Mouse (Mus musculus) kidney, embryonic 16.5 days (tissue): ENCODE measurements at regions not wholly inside any gene's neighbourhood (a gene's known extent, or its start where the extent isn't known, plus 50 kb on each side); places are given as distances from the start of the nearest gene placed in this dataset.
"Not testable (repeated sequence)": the region's sequence is repeated elsewhere in the genome, so short reads cannot be mapped to it uniquely, and the experiment has no call there.

Experiments
- ATAC-seq: fragments of 200-750 bp; cut with Nextera tagmentation; 2 replicates; pipeline ENCODE4 v1.8.0; 2017; ENCODE audit warnings: moderate TSS enrichment; ENCODE audit not compliant: low FRiP score, low TSS enrichment
- H3K27ac ChIP-seq: fragments of 300-500 bp; sonication (generic); 2 replicates; pipeline ENCODE4 v1.5.1; 2014; ENCODE audit warnings: low read length
- H3K27me3 ChIP-seq: fragments of 300-500 bp; sonication (generic); 2 replicates; pipeline ENCODE4 v1.6.1; 2014; ENCODE audit warnings: low read length, control low read depth, mixed read lengths; ENCODE audit not compliant: insufficient read depth
- H3K36me3 ChIP-seq: fragments of 300-500 bp; sonication (generic); 2 replicates; pipeline ENCODE4 v1.6.1; 2014; ENCODE audit warnings: low read length, control low read depth, mixed read lengths; ENCODE audit not compliant: insufficient read depth
- H3K4me1 ChIP-seq: fragments of 300-500 bp; sonication (generic); 2 replicates; pipeline ENCODE4 v1.6.1; 2014; ENCODE audit warnings: low read length, control low read depth, mixed read lengths; ENCODE audit not compliant: insufficient read depth
- H3K4me2 ChIP-seq: fragments of 300-500 bp; sonication (generic); replicated peaks from 2 replicates; pipeline ENCODE4 v1.6.1; 2014; ENCODE audit warnings: low read depth, low read length
- H3K4me3 ChIP-seq: fragments of 300-500 bp; sonication (generic); 2 replicates; pipeline ENCODE4 v1.5.1; 2014; ENCODE audit warnings: mild to moderate bottlenecking, low read length
- H3K9ac ChIP-seq: fragments of 300-500 bp; sonication (generic); replicated peaks from 2 replicates; pipeline ENCODE4 v1.6.1; 2014; ENCODE audit warnings: low read length
- H3K9me3 ChIP-seq: fragments of 300-500 bp; sonication (generic); 2 replicates; pipeline ENCODE4 v1.6.1; 2016; ENCODE audit warnings: low read length, control low read depth
- WGBS: fragments of 180-500 bp; shearing (Covaris S2); extraction: QIAGEN DNeasy Blood & Tissue Kit; methylation state at CpG from one replicate; pipeline ENCODE4 v1.1.7; 2014; 5-methylcytosine and 5-hydroxymethylcytosine counted together

DNA sequence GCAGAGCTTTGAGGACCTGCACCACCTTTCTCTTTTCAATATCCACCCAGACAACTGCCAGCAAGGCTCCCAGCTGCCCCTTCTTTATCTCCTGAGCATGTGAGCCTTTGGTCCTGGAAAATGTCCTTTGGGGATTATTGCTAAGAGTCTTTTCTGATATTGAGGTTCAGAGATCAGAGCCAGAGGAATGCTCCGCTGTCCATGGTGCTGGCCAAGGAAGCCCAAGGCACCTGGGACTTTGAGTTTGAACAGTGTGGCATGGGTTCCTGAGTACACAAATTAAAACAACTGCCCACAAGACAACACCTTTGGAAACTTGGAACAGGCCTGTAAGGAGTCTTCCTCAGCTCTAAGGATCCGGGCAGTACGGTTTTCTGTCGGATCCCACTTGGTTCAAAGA is 52.6 kb upstream of the Slc28a3 start:
- Histone ChIP-seq H3K27ac (no peak overlapping the region), H3K27me3 (no peaks in the 10 kb centered on the region), H3K4me1 (no peaks in the 10 kb centered on the region), H3K36me3 (no peaks in the 10 kb centered on the region), H3K9ac (no peak overlapping the region), H3K4me2 (no peak overlapping the region), H3K9me3 (no peaks in the 10 kb centered on the region), H3K4me3 (no peak overlapping the region)
- WGBS = 68% methylated on average over 4 of the region's 4 CpGs
- ATAC-seq = no peak

DNA sequence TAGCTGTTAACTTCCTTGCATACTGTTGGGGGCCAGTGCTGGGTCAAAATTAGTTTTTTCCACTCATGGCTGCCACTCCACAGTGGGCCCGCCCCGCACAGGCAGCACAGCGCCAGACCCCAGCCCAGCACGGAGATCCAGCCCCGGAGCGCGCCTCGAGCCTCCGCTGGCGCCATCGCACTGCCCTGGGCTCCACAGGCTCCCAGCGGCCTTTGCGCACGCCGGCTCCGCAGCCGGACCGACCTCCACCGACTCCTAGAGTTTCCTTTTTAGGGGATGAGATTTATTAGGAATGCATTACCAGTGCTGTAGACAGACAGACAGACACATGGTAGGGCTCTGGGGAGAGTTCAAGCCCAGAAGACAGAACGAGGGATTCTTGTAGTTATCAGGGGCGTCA is 58.0 kb upstream of the Slc28a3 start:
- no peak overlapping the region for H3K27ac ChIP-seq
- no peak for ATAC-seq
- no peaks in the 10 kb centered on the region for H3K4me1 ChIP-seq
- peak overlapping the region; percentile 35 for H3K4me2 ChIP-seq
- H3K9me3 ChIP-seq = no peaks in the 10 kb centered on the region
- H3K27me3 ChIP-seq = no peaks in the 10 kb centered on the region
- WGBS = 48% methylated on average over 21 of the region's 21 CpGs
- H3K36me3 ChIP-seq = no peaks in the 10 kb centered on the region
- no peak overlapping the region for H3K4me3 ChIP-seq
- H3K9ac ChIP-seq = no peak overlapping the region

DNA sequence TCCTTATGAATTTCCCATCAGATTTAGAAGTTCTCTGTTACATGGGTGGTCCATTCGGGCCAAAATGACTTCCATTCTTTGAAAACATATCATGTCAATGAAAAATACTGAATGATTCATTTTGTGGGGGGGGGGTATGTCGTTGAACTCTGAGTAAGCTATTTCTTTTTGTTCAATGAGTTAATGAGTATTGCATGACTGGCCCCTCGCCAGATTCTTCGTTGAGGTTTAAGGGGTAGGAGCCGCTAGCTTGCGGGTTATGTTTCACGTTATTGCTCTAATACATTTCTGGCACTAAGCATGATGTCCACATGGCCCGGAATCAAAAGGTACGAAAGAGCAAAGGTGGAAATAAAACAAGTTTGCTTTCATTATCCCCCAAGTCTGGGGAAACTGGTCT is 59.5 kb upstream of the Slc28a3 start:
- Histone ChIP-seq H3K9me3 (no peaks in the 10 kb centered on the region), H3K27me3 (no peaks in the 10 kb centered on the region), H3K4me2 (no peak overlapping the region), H3K4me3 (no peak overlapping the region), H3K4me1 (no peaks in the 10 kb centered on the region), H3K36me3 (no peaks in the 10 kb centered on the region), H3K9ac (no peak overlapping the region), H3K27ac (no peak overlapping the region)
- ATAC-seq = no peak
- WGBS = 59% methylated on average over 9 of the region's 9 CpGs

- not testable (repeated sequence) for H3K4me1 ChIP-seq, ATAC-seq, H3K4me2 ChIP-seq, H3K4me3 ChIP-seq, H3K9me3 ChIP-seq, H3K36me3 ChIP-seq, H3K9ac ChIP-seq, H3K27me3 ChIP-seq, H3K27ac ChIP-seq
- 79% methylated on average over 1 of the region's 1 CpGs for WGBS
Observed at GRCm38 (mm10) chr13:58675611-58676010, 64.9 kb upstream of the Slc28a3 start.

- H3K27me3 ChIP-seq = no peaks in the 10 kb centered on the region
- WGBS = 42% methylated on average over 7 of the region's 7 CpGs
- no peak overlapping the region for H3K27ac ChIP-seq
- H3K9me3 ChIP-seq = no peaks in the 10 kb centered on the region
- no peak for ATAC-seq
- no peak overlapping the region for H3K4me3 ChIP-seq
- H3K9ac ChIP-seq = no peak overlapping the region
- no peaks in the 10 kb centered on the region for H3K4me1 ChIP-seq
- H3K4me2 ChIP-seq = no peak overlapping the region
- no peaks in the 10 kb centered on the region for H3K36me3 ChIP-seq
Observed at GRCm38 (mm10) chr13:58677521-58677920, 66.8 kb upstream of the Slc28a3 start.

- Histone ChIP-seq H3K9me3 (no peaks in the 10 kb centered on the region), H3K9ac (no peak overlapping the region), H3K36me3 (no peaks in the 10 kb centered on the region), H3K4me1 (no peaks in the 10 kb centered on the region), H3K27ac (no peak overlapping the region), H3K4me3 (no peak overlapping the region), H3K27me3 (no peaks in the 10 kb centered on the region), H3K4me2 (no peak overlapping the region)
- 85% methylated on average over 6 of the region's 6 CpGs for WGBS
- ATAC-seq = no peak
Observed at GRCm38 (mm10) chr13:58679663-58680062, 69.0 kb upstream of the Slc28a3 start.

DNA sequence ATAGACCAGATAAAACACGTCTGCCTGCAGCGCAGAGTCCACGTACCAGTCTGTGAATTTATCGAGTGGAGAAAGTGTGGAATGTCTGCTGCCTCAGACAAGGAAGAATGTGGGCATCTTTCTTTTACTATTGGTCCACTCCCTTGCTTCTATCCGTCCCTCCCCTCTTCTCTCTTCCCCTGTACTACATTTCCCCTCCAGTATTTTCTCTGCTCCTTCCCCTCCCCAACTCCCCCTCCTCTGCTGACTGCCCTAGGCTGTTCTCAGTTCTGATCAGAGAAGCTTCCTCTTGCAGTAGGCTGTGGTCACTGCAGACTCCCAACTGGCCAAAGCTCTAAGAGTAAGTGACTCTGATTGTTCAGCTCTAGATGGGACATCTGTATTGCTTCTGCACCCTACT is 76.1 kb upstream of the Slc28a3 start:
- Histone ChIP-seq H3K4me2 (no peak overlapping the region), H3K9me3 (no peaks in the 10 kb centered on the region), H3K27me3 (no peaks in the 10 kb centered on the region), H3K27ac (no peak overlapping the region), H3K4me3 (no peak overlapping the region), H3K9ac (no peak overlapping the region), H3K4me1 (peaks cover 11% of the 10 kb centered on the region; the same call in 1 of the 2 replicates), H3K36me3 (no peaks in the 10 kb centered on the region)
- peak; percentile 51; the same call in 1 of the 2 replicates for ATAC-seq
- 35% methylated on average over 5 of the region's 5 CpGs for WGBS

- WGBS = 55% methylated on average over 2 of the region's 2 CpGs
- Histone ChIP-seq H3K4me2 (no peak overlapping the region), H3K36me3 (no peaks in the 10 kb centered on the region), H3K4me1 (peaks cover 11% of the 10 kb centered on the region; the same call in 1 of the 2 replicates), H3K27ac (no peak overlapping the region), H3K4me3 (no peak overlapping the region), H3K9ac (no peak overlapping the region), H3K27me3 (no peaks in the 10 kb centered on the region), H3K9me3 (no peaks in the 10 kb centered on the region)
- no peak for ATAC-seq
Observed at GRCm38 (mm10) chr13:58687609-58688008, 76.9 kb upstream of the Slc28a3 start.

DNA sequence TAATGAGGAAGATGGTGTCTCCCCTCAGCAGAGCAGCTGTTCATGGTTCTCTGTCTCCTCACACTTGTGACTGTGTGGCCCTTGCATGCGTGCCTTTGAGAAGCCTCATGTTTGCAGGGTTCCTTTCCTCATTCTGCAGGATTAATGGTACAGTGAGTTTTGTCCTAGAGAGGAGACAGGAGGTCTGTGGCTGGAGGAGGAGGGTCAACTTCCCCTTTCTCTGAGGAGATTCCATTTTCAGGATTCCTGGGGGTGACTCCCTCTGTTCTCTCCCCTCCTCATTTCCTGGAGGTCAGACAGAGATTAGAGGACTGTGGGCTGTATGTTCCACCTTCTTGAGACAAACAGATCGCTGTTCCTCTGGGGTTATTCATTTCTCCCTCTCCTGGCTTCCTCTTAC is 77.6 kb upstream of the Slc28a3 start:
- H3K27me3 ChIP-seq = no peaks in the 10 kb centered on the region
- H3K4me2 ChIP-seq = no peak overlapping the region
- H3K36me3 ChIP-seq = no peaks in the 10 kb centered on the region
- WGBS = 25% methylated on average over 2 of the region's 2 CpGs
- no peak overlapping the region for H3K4me3 ChIP-seq
- no peak overlapping the region for H3K27ac ChIP-seq
- ATAC-seq = no peak
- H3K9me3 ChIP-seq = no peaks in the 10 kb centered on the region
- no peak overlapping the region for H3K9ac ChIP-seq
- peaks cover 11% of the 10 kb centered on the region; the same call in 1 of the 2 replicates for H3K4me1 ChIP-seq

DNA sequence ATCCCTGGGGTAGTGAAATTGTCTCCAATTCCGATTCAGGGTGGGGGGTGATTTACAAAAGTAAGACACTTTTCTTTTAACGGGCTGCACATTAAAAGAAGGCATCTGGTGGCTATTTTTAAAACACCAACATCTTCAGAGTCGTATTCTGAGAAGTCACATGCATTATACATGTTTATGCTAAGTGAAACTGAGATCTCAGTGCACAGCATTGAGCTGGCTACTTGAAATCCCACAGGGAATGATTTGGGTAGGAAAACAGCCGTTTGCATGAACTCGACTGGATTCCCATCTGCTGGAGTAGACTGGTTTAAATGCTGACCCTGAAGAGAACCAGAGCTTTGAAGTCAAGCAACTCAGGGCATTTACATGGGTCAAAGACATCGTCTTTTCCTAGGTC is 84.0 kb upstream of the Slc28a3 start:
- no peaks in the 10 kb centered on the region for H3K4me1 ChIP-seq
- no peaks in the 10 kb centered on the region for H3K36me3 ChIP-seq
- H3K27me3 ChIP-seq = no peaks in the 10 kb centered on the region
- no peak overlapping the region for H3K9ac ChIP-seq
- no peak overlapping the region for H3K4me3 ChIP-seq
- no peak overlapping the region for H3K27ac ChIP-seq
- H3K9me3 ChIP-seq = no peaks in the 10 kb centered on the region
- no peak overlapping the region for H3K4me2 ChIP-seq
- 24% methylated on average over 6 of the region's 6 CpGs for WGBS
- no peak for ATAC-seq

GRCm38 (mm10) chr13:58695964-58696363 is 85.3 kb upstream of the Slc28a3 start:
- Histone ChIP-seq H3K36me3 (no peaks in the 10 kb centered on the region), H3K9ac (no peak overlapping the region), H3K4me1 (no peaks in the 10 kb centered on the region), H3K27me3 (no peaks in the 10 kb centered on the region), H3K4me3 (no peak overlapping the region), H3K27ac (no peak overlapping the region), H3K4me2 (no peak overlapping the region), H3K9me3 (no peaks in the 10 kb centered on the region)
- ATAC-seq = no peak
- WGBS = 96% methylated on average over 4 of the region's 4 CpGs
